Mouse (Mus musculus) cerebellum, adult 2 months (tissue): ENCODE data around the gene Frmd4a.

ENCODE experiments used
- CTCF ChIP-seq: fragments of 200-500 bp; IDR thresholded peaks from 2 replicates; pipeline ENCODE4 v1.5.1; 2011; ENCODE audit warnings: low read depth, mild to moderate bottlenecking, control low read depth, low read length, moderate library complexity, borderline replicate concordance; ENCODE audit not compliant: insufficient read depth
- POLR2A ChIP-seq: fragments of 200-500 bp; IDR thresholded peaks from 2 replicates; pipeline ENCODE4 v1.6.1; 2011; ENCODE audit warnings: low read length, control low read depth, borderline replicate concordance; ENCODE audit not compliant: insufficient read depth

GRCm38 (mm10) chr2:4579357-4580068 is 562.0 kb downstream of the Frmd4a start:
- TF ChIP-seq CTCF (no peak), POLR2A (no peak)
